In genomic region chr5:44100187-44100543, GRCm38 (mm10) we compare ENCODE assay signal across 7 mouse cellular contexts. TPM values are rescaled to one million over a fixed set of nuclear protein-coding genes. Genes with fewer than 3 reads are reported as not detected.
A peak's percentile ranks its signal among the peaks of the same experiment; 100 is the strongest.
DNase-seq lines count a peak whose midpoint lies in the region; ATAC-seq and TF ChIP-seq lines count a peak whose summit lies in the region.

No protein-coding gene starts in this region.

- no peak for ATAC-seq in intestine, postnatal 0 days
- ATAC-seq in neural tube, embryonic 15.5 days (ENCODE audit: low FRiP score) = peak; percentile 36

- no peak for DNase-seq in left cerebral cortex, adult 2 months (ENCODE audit: extremely low spot score in 1 of 2, low spot score in 2 of 2)
- no peak for DNase-seq in left cerebral cortex, postnatal 36 days (ENCODE audit: low spot score in 2 of 2)
- DNase-seq in forebrain, embryonic 10.5 days (ENCODE audit: extremely low spot score, low spot score) = no peak
- DNase-seq in cerebellum, postnatal 14 days = no peak
- DNase-seq in adrenal gland, postnatal 25 days = no peak

- intact Hi-C loops in left cerebral cortex, adult 2 months (cut with DNase I) = no loop called here
- intact Hi-C loops in left cerebral cortex, postnatal 36 days (cut with DNase I) = no loop called here

- H3K36me3 ChIP-seq in forebrain, embryonic 10.5 days (replicated peaks) = peaks cover 29% of the 10 kb centered on the region
- no peaks in the 10 kb centered on the region for H3K36me3 ChIP-seq in intestine, postnatal 0 days (ENCODE audit: control insufficient read depth, insufficient read depth)
- no peaks in the 10 kb centered on the region for H3K36me3 ChIP-seq in neural tube, embryonic 15.5 days

- peak overlapping the region; percentile 61 for H3K4me3 ChIP-seq in left cerebral cortex, adult 2 months
- peak overlapping the region; percentile 81 for H3K4me3 ChIP-seq in forebrain, embryonic 10.5 days
- H3K4me3 ChIP-seq in intestine, postnatal 0 days (ENCODE audit: low read depth, low read length) = peak overlapping the region; percentile 52
- peak overlapping the region; percentile 63 for H3K4me3 ChIP-seq in neural tube, embryonic 15.5 days (replicated peaks)

- no peaks in the 10 kb centered on the region; the same call in 1 of the 2 replicates for H3K27me3 ChIP-seq in forebrain, embryonic 10.5 days (ENCODE audit: poor library complexity, severe bottlenecking)
- H3K27me3 ChIP-seq in intestine, postnatal 0 days (replicated peaks; ENCODE audit: control insufficient read depth, insufficient read depth, low read length) = no peaks in the 10 kb centered on the region
- no peaks in the 10 kb centered on the region for H3K27me3 ChIP-seq in neural tube, embryonic 15.5 days (replicated peaks)

- peak overlapping the region; percentile 94 for H3K4me2 ChIP-seq in intestine, postnatal 0 days (replicated peaks; ENCODE audit: low read depth)
- H3K4me2 ChIP-seq in neural tube, embryonic 15.5 days = peak overlapping the region; percentile 97

- peak overlapping the region; percentile 20; the same call in 1 of the 2 replicates for H3K27ac ChIP-seq in left cerebral cortex, adult 2 months
- peak overlapping the region; percentile 99 for H3K27ac ChIP-seq in forebrain, embryonic 10.5 days
- H3K27ac ChIP-seq in intestine, postnatal 0 days (ENCODE audit: low read depth, low read length) = no peak overlapping the region
- peak overlapping the region; percentile 58 for H3K27ac ChIP-seq in neural tube, embryonic 15.5 days (replicated peaks)

- no peak for TF ChIP-seq CTCF in left cerebral cortex, adult 2 months (IDR thresholded peaks at IDR 0.05)
- TF ChIP-seq CTCF in intestine, postnatal 0 days (IDR thresholded peaks at IDR 0.05; ENCODE audit: low read depth) = no peak

- peak overlapping the region; percentile 57 for H3K9ac ChIP-seq in intestine, postnatal 0 days (ENCODE audit: low read depth, low read length)
- H3K9ac ChIP-seq in neural tube, embryonic 15.5 days (replicated peaks) = peak overlapping the region; percentile 57

- 3% methylated on average over 12 of the region's 12 CpGs for WGBS in forebrain, embryonic 10.5 days
- 5% methylated on average over 12 of the region's 12 CpGs for WGBS in intestine, postnatal 0 days
- WGBS in neural tube, embryonic 15.5 days = 2% methylated on average over 12 of the region's 12 CpGs

- peaks cover 59% of the 10 kb centered on the region for H3K4me1 ChIP-seq in forebrain, embryonic 10.5 days
- 0 out of 2 replicates have a peak, but pooled peaks cover 4% of the 10 kb centered on the region for H3K4me1 ChIP-seq in intestine, postnatal 0 days (replicated peaks; ENCODE audit: control insufficient read depth, insufficient read depth, low read length)
- H3K4me1 ChIP-seq in neural tube, embryonic 15.5 days = peaks cover 20% of the 10 kb centered on the region

- H3K9me3 ChIP-seq in forebrain, embryonic 10.5 days = no peaks in the 10 kb centered on the region; the same call in 1 of the 2 replicates
- H3K9me3 ChIP-seq in intestine, postnatal 0 days (ENCODE audit: control insufficient read depth) = no peaks in the 10 kb centered on the region
- H3K9me3 ChIP-seq in neural tube, embryonic 15.5 days (replicated peaks) = no peaks in the 10 kb centered on the region

RNA-seq across cellular contexts. Expression of gene Prom1, which starts 1.7 kb away (rescaled TPM):
- 10 to 100 TPM; 12.3 to 17.7 TPM for total RNA-seq in left cerebral cortex, adult 2 months (2021)
- total RNA-seq in left cerebral cortex, postnatal 36 days (2021) = 10 to 100 TPM; 23.6 to 24.2 TPM
- 130 and 147 TPM in 2 replicates for polyA plus RNA-seq in forebrain, embryonic 10.5 days (2016; fragmentation: Nextera tagmentation; extraction: Ambion mirVana)
- 14.0 and 14.5 TPM in 2 replicates for polyA plus RNA-seq in intestine, postnatal 0 days (2015; fragmentation: Nextera tagmentation; extraction: Ambion mirVana)
- 23.2 and 33.8 TPM in 2 replicates for polyA plus RNA-seq in neural tube, embryonic 15.5 days (2015; fragmentation: Nextera tagmentation; extraction: Ambion mirVana)
- total RNA-seq in adrenal gland, postnatal 25 days (2021) = 2.3 and 2.4 TPM in 2 replicates
